Mouse (Mus musculus) spleen, adult 18-20 months (tissue): ENCODE data around the gene Insm2.
"Not testable (repeated sequence)": the region's sequence is repeated elsewhere in the genome, so short reads cannot be mapped to it uniquely, and the experiment has no call there.

ENCODE experiments used
- DNase-seq, 2 experiments: peaks; one replicate each; pipeline ENCODE4 v3.0.0; 2022; ENCODE audit warnings: mixed read lengths in 2 of 2

Insm2 gene

DNA sequence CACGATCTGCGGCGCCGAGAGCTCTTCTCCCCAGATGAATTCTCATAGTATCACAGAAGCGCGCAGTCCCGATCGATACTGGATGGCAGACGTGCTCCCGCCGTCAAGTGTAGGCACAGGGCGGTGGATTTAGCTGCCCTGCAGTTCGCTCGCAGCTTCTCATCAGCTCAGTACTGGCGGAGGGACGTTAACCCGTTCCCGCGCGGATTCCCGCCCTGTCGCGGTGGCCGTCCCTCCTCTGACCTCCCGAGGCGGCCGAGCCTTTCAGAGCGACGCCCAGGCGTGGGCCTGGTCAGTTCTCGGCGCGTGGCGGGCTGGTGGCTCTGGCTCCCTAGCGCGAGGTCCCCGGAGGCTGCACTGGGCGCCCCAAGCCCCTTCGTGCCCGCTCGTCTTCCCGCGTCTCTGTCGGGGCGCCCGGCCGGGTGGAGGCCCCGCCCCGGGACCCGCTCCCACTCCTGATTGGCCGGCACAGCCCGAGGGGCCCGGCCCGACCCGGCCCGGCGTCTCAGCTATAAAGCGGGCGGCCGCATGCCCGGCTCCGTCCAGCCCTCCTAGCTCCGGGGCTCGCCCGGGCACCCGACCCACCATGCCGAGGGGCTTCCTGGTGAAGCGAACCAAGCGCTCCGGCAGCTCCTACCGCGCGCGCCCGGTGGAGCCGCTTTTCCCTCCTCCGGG lies at the start of gene Insm2:
Gene Insm2 (plus strand): TSS at position 541 of the 675 bp plus-strand sequence.
- no peak for DNase-seq

GRCm38 (mm10) chr12:55554901-55555300 lies 44.3 kb upstream of the Insm2 start:
- DNase-seq = not testable (repeated sequence)

- DNase-seq = no peak
Observed at GRCm38 (mm10) chr12:55557866-55558265, 41.4 kb upstream of the Insm2 start.

DNA sequence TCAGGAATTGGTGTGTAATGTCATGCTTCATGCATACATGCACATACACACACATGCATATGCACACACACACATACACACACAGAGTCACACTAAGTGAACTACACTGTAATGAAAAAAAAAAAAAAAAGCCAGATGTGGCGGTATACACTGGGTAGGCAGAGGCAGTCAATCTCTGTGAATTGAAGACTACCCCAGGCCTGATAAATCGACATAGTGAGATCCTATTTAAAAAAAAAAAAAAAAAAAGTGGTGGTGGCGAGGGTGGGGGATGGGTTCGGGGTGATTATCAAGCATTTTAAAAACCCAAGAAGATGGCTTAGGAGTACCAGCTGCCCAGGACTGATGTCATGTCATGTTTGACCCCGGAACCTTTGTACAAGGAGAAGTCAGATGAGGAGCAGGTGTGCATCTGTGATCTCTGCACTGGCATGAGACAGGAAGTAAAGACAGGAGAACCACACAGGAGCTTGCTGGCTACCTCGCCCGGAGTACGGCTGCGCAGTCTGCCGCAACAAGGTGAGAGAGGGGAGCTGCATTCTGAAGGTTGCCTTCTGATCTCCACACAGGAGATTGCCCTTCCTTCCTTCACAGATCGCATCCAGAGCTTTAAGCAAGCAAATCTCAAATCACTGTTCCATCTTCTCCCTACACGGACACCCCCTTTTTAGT lies 39.9 kb upstream of the Insm2 start:
- DNase-seq = no peak

GRCm38 (mm10) chr12:55560025-55560690 lies 39.1 kb upstream of the Insm2 start:
- peak in 1 of 2 experiments; percentile 6 for DNase-seq

DNA sequence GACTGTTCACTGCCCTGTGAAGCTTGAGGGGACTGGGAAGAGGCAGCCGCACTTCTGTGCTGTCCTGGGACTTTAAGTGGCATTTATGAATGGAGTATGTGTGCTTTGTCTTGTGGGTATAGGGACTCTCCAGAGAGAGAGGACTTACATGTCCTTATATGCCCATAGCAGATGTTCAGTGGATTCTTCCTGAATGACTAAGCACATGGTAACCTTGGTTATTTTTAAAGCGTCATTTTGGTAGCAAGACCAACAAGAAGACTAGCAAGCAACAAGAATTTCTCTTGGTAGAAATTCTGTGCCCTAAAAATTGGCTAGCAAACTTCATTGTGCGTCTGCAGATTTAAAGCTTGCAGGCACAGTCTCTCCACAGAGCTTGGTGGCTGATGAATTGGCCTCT lies 35.5 kb upstream of the Insm2 start:
- no peak for DNase-seq

GRCm38 (mm10) chr12:55564187-55564963 lies 34.9 kb upstream of the Insm2 start:
- no peak for DNase-seq

DNA sequence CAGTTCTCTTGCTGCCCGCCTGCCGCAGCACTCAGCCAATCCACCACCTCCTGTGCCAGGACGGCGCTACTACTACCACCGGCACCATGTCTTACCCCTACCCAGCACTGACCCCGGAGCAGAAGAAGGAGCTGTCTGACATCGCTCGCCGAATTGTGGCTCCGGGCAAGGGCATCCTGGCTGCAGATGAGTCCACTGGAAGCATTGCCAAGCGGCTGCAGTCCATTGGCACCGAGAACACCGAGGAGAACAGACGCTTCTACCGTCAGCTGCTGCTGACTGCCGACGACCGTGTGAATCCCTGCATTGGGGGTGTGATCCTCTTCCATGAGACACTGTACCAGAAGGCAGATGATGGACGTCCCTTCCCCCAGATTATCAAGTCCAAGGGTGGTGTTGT lies 34.0 kb upstream of the Insm2 start, which contains the start of gene Aldoart2:
Gene Aldoart2 (plus strand): TSS at position 34 of the 400 bp plus-strand sequence.
- no peak for DNase-seq

- no peak for DNase-seq
Observed at GRCm38 (mm10) chr12:55565867-55566266, 33.4 kb upstream of the Insm2 start.

DNA sequence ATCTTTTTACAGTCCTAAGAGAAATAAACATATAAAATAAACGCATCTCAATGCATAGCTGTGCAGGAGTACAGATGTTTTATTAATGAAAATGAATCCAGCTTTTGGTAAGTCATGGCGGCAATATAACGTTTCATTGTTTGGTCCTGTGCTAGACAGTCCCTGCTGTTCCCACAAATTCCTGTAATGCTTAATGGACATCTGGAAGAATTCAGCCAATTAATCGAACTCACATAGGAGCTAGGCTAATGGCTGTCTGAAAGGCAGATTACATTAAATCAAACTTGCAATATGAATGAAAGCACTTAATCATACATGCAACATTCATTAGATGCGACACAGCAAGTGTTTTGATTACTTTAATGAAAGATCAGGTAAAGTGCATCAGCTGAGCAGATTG lies 32.4 kb upstream of the Insm2 start:
- DNase-seq = no peak

DNA sequence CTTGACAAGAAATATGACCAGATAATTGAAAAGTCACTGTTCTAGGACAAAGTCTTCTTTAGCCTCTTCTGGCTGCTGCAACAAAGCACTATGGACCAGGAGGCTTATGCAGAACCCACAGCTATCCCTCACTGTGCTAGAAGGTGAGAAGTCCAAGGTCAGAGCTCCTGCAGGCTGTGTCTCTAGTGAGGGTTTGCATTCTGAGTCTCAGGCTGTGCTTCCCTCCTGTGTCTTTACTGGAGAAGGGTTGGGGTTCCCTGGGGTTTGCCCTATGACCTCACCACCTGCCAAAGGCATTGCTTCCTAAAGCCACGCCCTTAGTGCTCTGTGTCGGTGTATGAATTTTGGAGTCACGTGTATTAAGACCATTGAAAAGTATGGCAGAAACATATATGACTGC lies 30.8 kb upstream of the Insm2 start:
- DNase-seq = no peak

DNA sequence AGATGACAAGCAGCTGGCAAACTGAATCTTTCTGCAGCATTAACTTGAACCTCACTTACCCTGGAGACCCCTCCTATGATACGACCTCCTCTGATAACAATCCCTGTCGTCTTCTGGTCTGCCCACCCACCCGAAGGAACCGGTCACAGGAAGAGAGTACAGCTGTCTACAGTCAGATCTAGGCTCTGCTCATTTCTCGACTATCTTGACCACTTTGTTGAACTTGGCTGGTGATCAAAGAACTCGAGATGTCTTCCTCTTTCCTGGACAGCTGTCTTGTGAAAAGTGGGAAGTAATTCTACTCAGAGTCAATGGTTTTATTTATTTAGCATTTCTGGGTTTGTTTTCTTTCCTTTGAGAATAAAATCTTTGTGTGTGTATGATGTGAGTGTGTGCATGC lies 29.6 kb upstream of the Insm2 start:
- no peak for DNase-seq

DNA sequence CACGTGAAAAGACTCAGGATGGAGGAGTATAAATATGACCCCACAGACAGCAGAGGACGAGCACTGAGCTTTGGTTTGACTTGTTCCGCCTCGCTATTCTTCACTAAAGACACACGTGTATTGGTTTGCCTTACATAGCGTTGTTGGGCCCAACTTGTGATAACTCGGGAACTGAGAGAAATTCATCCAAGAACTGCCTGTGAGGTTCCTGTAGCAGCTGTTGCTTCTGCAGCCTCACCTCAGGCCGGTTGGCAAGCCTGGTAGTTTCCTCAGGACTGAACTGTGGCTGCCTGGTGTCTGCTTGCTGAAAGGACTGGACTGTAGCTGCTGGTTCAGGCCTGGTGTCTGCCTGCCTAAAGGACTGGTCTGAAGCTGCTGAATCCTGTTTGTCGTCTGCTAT lies 28.6 kb upstream of the Insm2 start:
- DNase-seq = no peak

DNA sequence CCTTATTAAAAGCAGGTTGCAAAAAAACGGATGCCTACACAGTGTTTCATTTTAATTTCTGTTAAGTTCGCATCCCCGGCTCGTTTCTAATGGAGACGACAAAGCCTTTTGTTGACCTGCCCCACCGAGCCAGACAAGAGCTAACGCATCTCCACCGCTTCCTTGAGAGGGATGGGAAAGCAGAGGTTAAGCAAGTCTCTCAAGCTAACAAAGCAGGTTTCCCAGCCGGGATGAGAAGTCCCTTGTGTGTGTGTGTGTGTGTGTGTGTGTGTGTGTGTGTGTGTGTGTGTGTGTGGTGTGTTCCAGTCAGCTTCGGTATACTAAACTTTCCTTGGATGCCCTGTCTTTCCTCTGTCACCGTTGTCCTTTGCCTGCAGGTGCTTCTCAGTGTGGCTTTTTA lies 28.0 kb upstream of the Insm2 start:
- no peak for DNase-seq

- DNase-seq = no peak
Observed at GRCm38 (mm10) chr12:55571661-55572060, 27.6 kb upstream of the Insm2 start.

DNA sequence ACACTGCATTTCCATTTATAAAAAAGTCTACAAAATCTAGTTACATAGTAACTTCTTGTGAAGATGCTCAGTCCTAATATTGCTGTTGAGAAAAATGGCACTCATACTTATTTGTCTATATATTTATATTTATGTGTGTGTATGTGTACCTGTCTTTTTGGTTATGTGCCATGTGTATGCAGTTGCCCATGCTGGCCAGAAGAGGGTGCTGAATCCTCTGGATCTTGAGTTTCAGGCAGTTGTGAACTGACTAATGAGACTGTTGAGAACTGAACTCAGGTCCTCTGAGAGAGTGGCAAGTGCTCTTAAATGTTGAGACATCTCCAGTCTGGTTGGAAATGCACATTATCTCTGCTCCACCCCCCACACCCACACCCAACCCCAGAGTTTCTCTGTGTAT lies 26.1 kb upstream of the Insm2 start:
- DNase-seq = no peak

- no peak for DNase-seq
Observed at GRCm38 (mm10) chr12:55573794-55574193, 25.4 kb upstream of the Insm2 start.

DNA sequence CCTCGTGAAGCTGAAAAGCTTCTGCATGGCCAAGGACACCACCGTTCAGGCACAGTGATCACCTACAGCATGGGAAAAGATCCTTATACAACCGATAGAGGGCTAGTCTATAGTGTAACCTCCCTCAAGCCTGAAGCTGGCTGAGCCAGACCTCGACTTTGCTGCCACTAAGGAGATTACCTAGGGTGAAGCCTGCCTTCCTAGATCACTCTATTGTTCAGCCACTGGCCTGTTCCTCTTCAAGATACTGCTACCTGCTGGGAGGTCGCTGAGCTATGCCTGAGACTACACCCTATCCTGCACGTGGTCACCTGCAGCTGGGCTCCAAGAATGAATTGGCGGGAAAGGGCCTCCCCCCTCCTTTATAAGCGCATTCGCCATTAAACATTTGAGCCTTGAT lies 12.3 kb upstream of the Insm2 start:
- not testable (repeated sequence) for DNase-seq

DNA sequence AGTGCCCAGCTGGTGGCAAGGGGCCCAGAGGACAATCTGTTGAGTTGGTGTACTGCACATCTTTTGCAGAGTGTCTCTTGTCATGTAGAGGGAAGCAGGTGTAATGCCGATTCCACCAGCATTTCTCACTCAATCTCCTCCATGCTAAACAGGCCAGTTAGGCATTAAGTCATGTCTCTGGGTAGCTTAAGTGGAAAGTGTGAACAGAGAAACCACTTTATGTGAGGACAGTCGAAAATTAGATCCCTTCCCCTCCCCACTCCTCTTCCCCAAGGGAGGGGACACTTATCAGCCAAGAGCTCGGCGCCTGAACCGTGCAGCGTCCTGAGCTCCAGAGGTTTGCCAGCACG lies 715 bp upstream of the Insm2 start:
- DNase-seq = no peak

- DNase-seq = peak; percentile 9 to 16
Observed at GRCm38 (mm10) chr12:55599639-55600502, 644 bp downstream of the Insm2 start.

DNA sequence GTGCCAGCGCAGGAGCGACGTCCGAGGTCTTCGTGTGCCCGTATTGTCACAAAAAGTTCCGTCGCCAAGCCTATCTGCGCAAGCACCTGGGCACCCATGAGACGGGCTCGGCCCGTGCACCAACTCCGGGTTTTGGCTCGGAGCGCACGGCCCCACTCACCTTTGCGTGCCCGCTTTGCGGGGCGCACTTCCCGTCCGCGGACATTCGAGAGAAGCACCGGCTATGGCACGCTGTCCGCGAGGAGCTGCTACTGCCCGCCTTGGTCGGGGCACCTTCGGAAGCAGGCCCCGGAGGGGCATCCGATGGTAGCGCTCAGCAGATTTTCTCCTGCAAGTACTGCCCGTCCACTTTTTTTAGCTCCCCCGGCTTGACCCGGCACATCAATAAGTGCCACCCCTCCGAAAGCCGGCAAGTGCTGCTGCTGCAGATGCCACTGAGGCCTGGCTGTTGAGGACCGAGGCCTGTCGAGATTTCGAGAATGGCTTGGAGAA lies 1.3 kb downstream of the Insm2 start:
- DNase-seq = no peak

DNA sequence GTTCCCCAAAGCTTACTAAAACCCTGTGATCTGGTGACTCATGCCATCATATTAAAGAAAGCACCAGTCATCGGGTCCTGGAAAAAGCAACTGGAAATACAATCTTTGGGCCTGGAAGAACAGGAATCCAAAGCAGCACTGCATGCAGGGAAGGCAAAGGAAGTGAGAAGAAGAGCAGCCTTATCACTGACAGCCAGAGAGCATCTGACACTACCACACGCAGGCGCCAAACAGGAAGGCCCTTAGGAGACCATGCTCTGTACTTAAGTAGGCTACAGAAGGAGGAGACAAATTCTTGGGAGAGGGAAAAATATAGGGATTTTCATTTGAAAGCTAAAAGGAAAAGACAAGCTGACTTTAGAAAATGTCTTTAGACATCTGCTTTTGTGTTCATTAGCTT lies 5.2 kb downstream of the Insm2 start:
- no peak for DNase-seq
